Mouse (Mus musculus) brain, embryonic 14.5 days (tissue): Measurements from ENCODE around the gene P2rx3.

Source experiments
- CTCF ChIP-seq: fragments of 200-500 bp; IDR thresholded peaks from 2 replicates; pipeline ENCODE4 v1.5.1; 2012; ENCODE audit warnings: inconsistent platforms, mild to moderate bottlenecking, moderate library complexity, borderline replicate concordance; ENCODE audit not compliant: insufficient read depth, insufficient read length; ENCODE audit errors: extremely low read depth
- POLR2A ChIP-seq: fragments of 200-500 bp; IDR thresholded peaks from 2 replicates; pipeline ENCODE4 v1.6.1; 2012; ENCODE audit warnings: mild to moderate bottlenecking, inconsistent platforms, borderline replicate concordance; ENCODE audit not compliant: poor library complexity, insufficient read depth, insufficient read length, severe bottlenecking; ENCODE audit errors: extremely low read depth

DNA sequence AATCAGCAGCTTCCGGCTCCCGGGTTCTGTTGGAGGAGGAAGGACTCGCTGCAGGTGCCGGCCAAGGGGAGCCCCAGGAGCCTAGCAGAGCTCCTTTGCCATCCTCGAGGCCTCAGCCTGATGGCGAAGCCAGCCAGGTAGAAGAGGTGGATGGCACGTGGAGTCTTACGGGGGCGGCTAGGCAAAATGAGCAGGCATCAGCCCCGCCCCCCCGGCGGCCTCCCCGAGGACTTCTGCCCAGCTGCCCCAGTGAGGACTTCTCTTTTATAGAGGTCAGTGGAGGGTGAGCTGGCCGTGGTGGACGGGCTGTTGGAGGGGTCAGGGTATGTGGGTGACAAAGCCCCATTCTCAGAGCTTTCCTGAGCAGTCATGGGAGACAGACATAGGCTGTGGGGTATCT lies 32.8 kb upstream of the P2rx3 start:
- no peak for TF ChIP-seq POLR2A
- no peak for TF ChIP-seq CTCF
